ENCODE assay signal across 12 mouse cellular contexts in the genomic region with DNA sequence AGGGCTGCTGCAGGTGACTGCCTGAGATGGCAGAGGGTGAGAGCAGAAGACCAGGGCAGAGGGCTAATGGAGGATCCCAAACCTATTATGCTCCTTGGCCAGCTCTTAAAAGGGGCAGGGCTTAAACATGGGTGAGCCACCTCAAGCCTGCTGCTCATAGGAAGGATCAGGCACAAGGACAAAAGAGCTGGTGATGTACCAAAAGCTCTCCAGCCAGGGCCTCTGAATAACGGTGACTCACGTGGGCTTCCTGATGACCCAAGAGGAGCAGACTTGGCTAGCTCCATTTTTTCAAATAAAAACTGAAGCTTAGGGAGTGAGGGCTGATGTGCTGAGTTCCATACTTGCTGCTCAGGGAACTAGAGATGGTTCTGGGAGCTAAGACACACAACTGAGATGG. TPM values are rescaled to one million over a fixed set of nuclear protein-coding genes. Genes with fewer than 3 reads are reported as not detected.
DNase-seq lines count a peak whose midpoint lies in the region.
"Had no signal": no experiment of that assay in that cellular context is flagged by ENCODE, and none has a peak within 500 bp of the region (broad histone marks: within the 10 kb centered on the region; RNA-seq: fewer than 3 reads in every experiment).

No protein-coding gene starts in this region.

- peak; percentile 44 for DNase-seq in 3134 (ENCODE audit: extremely low read depth, insufficient read length, low spot score)
- DNase-seq in 3T3-L1 (ENCODE audit: low read depth, low spot score) = peak; percentile 53
- peak; percentile 82 for DNase-seq in adrenal gland, adult 2 months
- peak; percentile 34 for DNase-seq in adrenal gland, postnatal 25 days
- DNase-seq in ovary, postnatal 14 days (ENCODE audit: low spot score) = no peak
- no peak for DNase-seq in liver
- DNase-seq in lung, adult 18-20 months = no peak
- DNase-seq: cerebellum, adult 11 months; cerebellum, adult 8-10 months; cerebellum, postnatal 14 days; gastrocnemius, postnatal 10 days; kidney, adult 18-20 months had no signal

RNA-seq across cellular contexts. Expression of gene Gm4353, which starts 31.6 kb away (rescaled TPM):
- total RNA-seq in adrenal gland, adult 2 months (2021) = 1 to 10 TPM; 5.1 to 7.8 TPM
- polyA plus RNA-seq in adrenal gland, adult 2 months (2012; rRNA removed) = 4.4 and 7.8 TPM in 2 replicates
- 3.9 and 4.2 TPM in 2 replicates for total RNA-seq in adrenal gland, postnatal 25 days (2021)

Comparison
In these comparisons a context has a peak if more than half of its experiments do, and no peak if none do; other contexts are left out.
1. DNase-seq: peak in 3134 (single experiment), 3T3-L1 (single experiment), adrenal gland, adult 2 months (single experiment) and adrenal gland, postnatal 25 days (single experiment); none in ovary, postnatal 14 days (single experiment), liver (single experiment) and lung, adult 18-20 months (0 of 2).